Mouse (Mus musculus): ENCODE results near the gene Rer1. TPM values are rescaled to one million over a fixed set of nuclear protein-coding genes. Genes with fewer than 3 reads are reported as not detected.

Rer1 gene
- polyA plus RNA-seq (2012; rRNA removed; ENCODE audit: low replicate concordance) = 76.3 and 93.6 TPM in 2 replicates

DNA sequence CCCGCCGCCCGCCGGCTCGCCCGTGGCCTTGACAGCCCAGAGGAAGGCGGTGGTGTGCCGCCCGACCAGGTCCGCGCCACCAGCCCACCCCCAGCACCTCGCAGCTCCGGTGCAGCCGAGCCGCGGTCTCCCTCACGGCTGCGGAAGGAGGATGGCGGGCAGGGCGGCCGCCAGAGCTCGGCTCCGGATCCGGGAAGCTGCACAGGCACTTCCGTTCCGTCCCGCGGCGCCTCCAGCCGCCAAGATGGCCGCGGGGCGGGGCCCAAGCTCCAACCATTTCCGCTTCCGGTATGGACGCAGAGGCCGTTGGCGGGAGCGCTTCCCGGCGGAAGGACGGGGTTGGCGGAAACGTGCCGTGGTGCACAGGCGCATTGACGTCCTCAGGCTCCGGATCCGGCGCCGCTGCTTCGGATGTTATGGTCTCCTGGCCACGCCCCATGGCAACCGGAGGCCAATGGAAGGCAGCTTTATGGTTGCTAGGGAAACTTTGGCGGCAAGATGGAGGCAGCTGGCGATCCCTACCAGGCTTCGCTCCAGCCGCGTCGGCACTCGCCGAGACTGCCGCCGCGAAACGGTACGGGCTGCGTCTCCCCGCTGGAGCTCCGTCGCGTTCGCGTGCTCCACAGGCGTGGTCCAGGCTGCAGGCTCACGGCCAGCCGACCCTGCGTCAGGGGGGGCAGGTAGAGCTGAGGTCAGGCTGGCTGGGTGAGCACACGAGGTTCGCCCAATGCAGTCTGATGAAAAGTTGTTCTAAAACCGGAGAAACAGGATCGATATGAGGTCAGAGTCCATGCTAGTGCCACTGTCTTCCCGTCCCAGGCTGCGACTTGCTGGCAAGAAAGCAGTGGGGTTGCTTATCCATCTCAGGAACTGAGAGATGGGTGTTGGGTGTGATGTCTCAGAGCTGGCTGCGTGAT is at the start of gene Rer1, which contains the start of gene Morn1:
Rer1 (minus strand) TSS at position 275 of the 917 bp plus-strand sequence.
Morn1 (plus strand) TSS at position 470 of the 917 bp plus-strand sequence.

GRCm38 (mm10) chr4:155066834-155067522 is 19.2 kb downstream of the Rer1 start, which contains the start of gene Pex10:
Pex10 (plus strand) TSS chr4:155067016.

GRCm38 (mm10) chr4:155056724-155057123 is 29.5 kb downstream of the Rer1 start, which contains the start of gene Plch2:
Plch2 (minus strand) TSS chr4:155056784.

Other genes starting within 250 kb of the Rer1 start
- 0.10 and 0.19 TPM in 2 replicates for gene Ttc34, start 248.9 kb downstream of the Rer1 start, polyA plus RNA-seq (2012; rRNA removed; ENCODE audit: low replicate concordance)
- gene Mmel1, start 216.8 kb downstream of the Rer1 start, polyA plus RNA-seq (2012; rRNA removed; ENCODE audit: low replicate concordance) = 0.03 and 0.16 TPM in 2 replicates
- gene Fam213b, start 187.2 kb downstream of the Rer1 start, polyA plus RNA-seq (2012; rRNA removed; ENCODE audit: low replicate concordance) = 33.2 and 72.1 TPM in 2 replicates
- 89.7 and 96.2 TPM in 2 replicates for gene Tnfrsf14, start 157.8 kb downstream of the Rer1 start, polyA plus RNA-seq (2012; rRNA removed; ENCODE audit: low replicate concordance)
- gene Hes5, start 125.5 kb downstream of the Rer1 start, polyA plus RNA-seq (2012; rRNA removed; ENCODE audit: low replicate concordance) = 0.39 and 3.2 TPM in 2 replicates
- gene Pank4, start 122.3 kb downstream of the Rer1 start, polyA plus RNA-seq (2012; rRNA removed; ENCODE audit: low replicate concordance) = 51.6 and 61.2 TPM in 2 replicates
- gene Plch2, start 29.6 kb downstream of the Rer1 start, polyA plus RNA-seq (2012; rRNA removed; ENCODE audit: low replicate concordance) = 29.6 and 42.7 TPM in 2 replicates
- gene Pex10, start 19.4 kb downstream of the Rer1 start, polyA plus RNA-seq (2012; rRNA removed; ENCODE audit: low replicate concordance) = 23.7 and 33.2 TPM in 2 replicates
- gene Morn1, start 195 bp upstream of the Rer1 start, polyA plus RNA-seq (2012; rRNA removed; ENCODE audit: low replicate concordance) = 7.3 and 8.8 TPM in 2 replicates
- 60.1 and 102 TPM in 2 replicates for gene Ski, start 136.2 kb upstream of the Rer1 start, polyA plus RNA-seq (2012; rRNA removed; ENCODE audit: low replicate concordance)
- gene Faap20, start 163.4 kb upstream of the Rer1 start, polyA plus RNA-seq (2012; rRNA removed; ENCODE audit: low replicate concordance) = 91.2 and 93.4 TPM in 2 replicates